Mouse (Mus musculus) bone marrow, adult 2 months (tissue): Measurements from ENCODE around the gene Olfml2a. TPM values are rescaled to one million over a fixed set of nuclear protein-coding genes. Genes with fewer than 3 reads are reported as not detected.

ENCODE experiments used
- H3K27ac ChIP-seq: fragments of 200-500 bp; 2 replicates; pipeline ENCODE4 v1.5.1; 2012; ENCODE audit warnings: low read depth, mild to moderate bottlenecking, control low read depth, inconsistent platforms, low read length; ENCODE audit not compliant: control insufficient read depth, poor library complexity, insufficient read depth
- H3K4me1 ChIP-seq: fragments of 200-500 bp; 2 replicates; pipeline ENCODE4 v1.6.1; 2011; ENCODE audit warnings: low read length; ENCODE audit not compliant: control insufficient read depth, insufficient read depth
- H3K4me3 ChIP-seq: fragments of 200-500 bp; replicated peaks from 2 replicates; pipeline ENCODE3; 2011; ENCODE audit warnings: mild to moderate bottlenecking, low read depth, low read length, control low read depth; ENCODE audit not compliant: control insufficient read depth
- CTCF ChIP-seq: fragments of 200-500 bp; IDR thresholded peaks from 2 replicates; pipeline ENCODE4 v1.5.1; 2011; ENCODE audit warnings: low read length, control low read depth; ENCODE audit not compliant: control insufficient read depth, insufficient read depth
- POLR2A ChIP-seq: fragments of 200-500 bp; IDR thresholded peaks from 2 replicates; pipeline ENCODE4 v1.6.1; 2011; ENCODE audit warnings: low read depth, mild to moderate bottlenecking, control low read depth, low read length, borderline replicate concordance; ENCODE audit not compliant: control insufficient read depth
- WGBS: fragments of 180-500 bp; shearing (Covaris S2); methylation state at CpG from one replicate; pipeline ENCODE4 v1.1.7; 2018; 5-methylcytosine and 5-hydroxymethylcytosine counted together
- polyA plus RNA-seq: library from polyadenylated mRNA; stranded (reverse); fragments of >200 nt; gene quantifications from 2 replicates; pipeline ENCODE4 v1.2.4, GENCODE M21; 2011; ENCODE audit warnings: low replicate concordance; ENCODE audit not compliant: missing spikeins, insufficient read depth, insufficient read length

Olfml2a gene
- polyA plus RNA-seq, 1 experiment: 1.9 TPM

DNA sequence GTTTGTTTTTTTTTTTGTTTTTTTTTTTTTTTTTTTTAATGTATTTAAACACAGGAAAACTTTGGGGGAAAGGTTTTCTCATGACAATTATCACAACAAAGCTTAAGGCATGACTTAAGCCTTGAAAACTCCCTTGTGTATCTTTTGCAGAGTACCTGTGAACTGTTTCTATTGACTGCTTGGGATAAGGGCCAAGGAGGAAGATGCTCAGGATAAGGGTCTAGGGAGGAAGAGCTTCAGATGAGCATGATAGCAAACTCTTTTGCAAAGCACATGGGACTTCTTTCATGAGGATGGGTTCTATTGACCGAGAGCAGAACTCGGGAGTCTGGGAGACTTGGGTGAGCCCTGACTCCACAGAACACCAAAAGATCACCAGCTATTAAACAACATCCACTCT lies 37.9 kb downstream of the Olfml2a start:
- Histone ChIP-seq H3K27ac (no peak overlapping the region), H3K4me1 (peaks cover 1% of the 10 kb centered on the region), H3K4me3 (no peak overlapping the region)
- TF ChIP-seq POLR2A (no peak), CTCF (no peak)
- 64% methylated on average over 2 of the region's 2 CpGs for WGBS

DNA sequence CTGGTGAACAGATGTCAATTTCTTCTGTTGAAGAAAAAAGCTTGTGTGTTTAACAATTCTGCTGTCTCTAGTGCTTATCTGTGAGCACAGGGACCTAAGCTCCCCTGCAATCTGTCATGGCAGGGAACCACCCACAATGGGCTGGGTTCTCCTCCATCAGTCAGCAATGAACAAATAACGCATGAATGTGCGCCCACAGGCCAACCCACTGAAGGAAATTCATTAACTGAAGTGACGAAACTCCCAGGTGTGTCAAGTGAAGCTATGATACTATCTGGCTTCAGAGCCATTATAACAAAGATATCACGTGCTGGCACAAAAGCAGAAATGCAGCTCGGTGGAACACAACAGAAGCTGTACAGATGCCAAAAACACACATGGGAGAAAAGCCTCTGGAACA lies 38.3 kb downstream of the Olfml2a start:
- no peak for TF ChIP-seq POLR2A
- no peak for TF ChIP-seq CTCF
- Histone ChIP-seq H3K27ac (no peak overlapping the region), H3K4me1 (peaks cover 1% of the 10 kb centered on the region), H3K4me3 (no peak overlapping the region)
- 54% methylated on average over 5 of the region's 5 CpGs for WGBS

DNA sequence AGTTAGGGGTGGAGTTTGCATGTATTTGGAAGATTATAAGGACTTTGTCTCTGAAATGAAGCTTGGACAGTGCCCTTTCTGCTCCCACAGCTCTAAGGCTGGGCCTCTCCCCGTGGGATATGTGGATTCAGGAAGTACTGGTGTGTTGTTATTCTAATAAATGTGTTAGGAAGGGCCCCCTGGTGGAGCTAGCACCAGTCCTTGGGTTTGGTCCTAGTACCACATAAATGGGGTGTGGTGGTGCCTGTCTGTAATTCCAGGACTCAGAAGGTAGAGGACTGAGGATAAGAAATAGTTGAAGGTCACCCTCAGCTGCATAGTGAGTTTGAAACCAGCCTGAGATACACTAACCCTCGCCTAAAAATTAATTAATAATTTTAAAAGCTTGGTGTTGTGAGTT lies 41.4 kb downstream of the Olfml2a start:
- H3K4me3 ChIP-seq: no peak overlapping the region
- H3K4me1 ChIP-seq: peaks cover 1% of the 10 kb centered on the region
- no peak for TF ChIP-seq CTCF
- no peak overlapping the region for H3K27ac ChIP-seq
- WGBS: 26% methylated on average over 2 of the region's 2 CpGs

DNA sequence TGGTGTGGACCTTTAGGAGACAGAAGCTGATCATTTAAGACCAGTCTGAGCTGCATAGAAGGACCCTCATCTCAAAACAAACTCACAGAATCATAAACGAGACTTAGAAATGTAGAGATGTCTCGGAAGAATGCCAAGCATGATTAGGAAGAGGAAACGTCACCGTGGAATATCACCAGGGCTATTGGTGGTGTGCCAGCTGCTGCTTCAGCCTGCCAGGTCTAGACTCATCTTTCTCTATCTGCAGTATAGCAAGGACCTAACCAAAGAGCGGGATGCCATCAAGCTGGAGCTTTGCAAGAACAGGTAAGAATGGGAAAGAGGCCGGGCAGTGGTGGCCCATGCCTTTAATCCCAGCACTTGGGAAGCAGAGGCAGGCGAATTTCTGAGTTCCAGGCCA lies 41.9 kb downstream of the Olfml2a start:
- Histone ChIP-seq H3K4me1 (peaks cover 1% of the 10 kb centered on the region), H3K4me3 (no peak overlapping the region), H3K27ac (no peak overlapping the region)
- 77% methylated on average over 7 of the region's 7 CpGs for WGBS
- TF ChIP-seq CTCF: no peak
- TF ChIP-seq POLR2A: no peak

DNA sequence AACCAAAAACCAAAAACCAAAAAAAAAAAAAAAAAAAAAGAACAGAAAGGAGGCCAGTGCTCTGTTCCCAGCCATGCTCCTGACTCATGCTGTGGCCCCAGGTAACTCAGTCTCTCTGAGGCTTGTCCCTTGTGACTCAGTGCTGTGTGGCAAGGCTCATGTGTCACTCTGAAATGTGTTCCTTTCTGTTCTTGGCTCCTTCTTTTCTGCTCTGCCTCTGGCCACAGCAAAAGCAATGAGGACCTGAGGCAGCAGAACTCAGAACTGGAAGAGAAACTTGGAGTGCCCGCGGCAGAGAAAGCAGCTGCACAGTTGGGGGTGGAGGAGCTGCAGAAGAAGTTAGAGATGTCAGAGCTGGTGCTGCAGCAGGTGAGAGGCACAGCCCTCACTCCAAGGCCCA lies 42.4 kb downstream of the Olfml2a start:
- 53% methylated on average over 2 of the region's 2 CpGs for WGBS
- Histone ChIP-seq H3K4me1 (peaks cover 1% of the 10 kb centered on the region), H3K4me3 (no peak overlapping the region), H3K27ac (no peak overlapping the region)
- TF ChIP-seq POLR2A: no peak
- TF ChIP-seq CTCF: no peak

DNA sequence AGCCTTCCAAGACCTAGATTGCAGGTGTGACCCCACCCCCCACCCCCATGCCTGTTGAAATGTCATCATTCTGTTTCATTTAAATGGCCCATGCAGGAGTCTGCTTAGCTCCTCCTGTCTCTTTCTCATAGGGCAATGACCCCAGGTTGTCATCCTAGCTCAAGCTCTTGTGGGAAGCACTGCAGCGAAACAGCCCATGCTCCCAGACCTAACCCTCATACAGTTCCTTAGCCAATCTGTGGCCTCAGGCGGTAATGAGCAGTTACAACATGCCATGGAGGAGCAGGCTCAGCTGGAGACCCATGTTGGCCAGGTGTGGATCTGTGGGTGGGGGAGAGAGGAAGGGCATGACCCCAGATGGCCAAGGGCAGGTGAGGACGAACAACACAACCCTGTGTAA lies 43.4 kb downstream of the Olfml2a start:
- Histone ChIP-seq H3K4me3 (no peak overlapping the region), H3K27ac (no peak overlapping the region), H3K4me1 (peaks cover 1% of the 10 kb centered on the region)
- WGBS: 80% methylated on average over 3 of the region's 3 CpGs
- no peak for TF ChIP-seq CTCF
- no peak for TF ChIP-seq POLR2A

DNA sequence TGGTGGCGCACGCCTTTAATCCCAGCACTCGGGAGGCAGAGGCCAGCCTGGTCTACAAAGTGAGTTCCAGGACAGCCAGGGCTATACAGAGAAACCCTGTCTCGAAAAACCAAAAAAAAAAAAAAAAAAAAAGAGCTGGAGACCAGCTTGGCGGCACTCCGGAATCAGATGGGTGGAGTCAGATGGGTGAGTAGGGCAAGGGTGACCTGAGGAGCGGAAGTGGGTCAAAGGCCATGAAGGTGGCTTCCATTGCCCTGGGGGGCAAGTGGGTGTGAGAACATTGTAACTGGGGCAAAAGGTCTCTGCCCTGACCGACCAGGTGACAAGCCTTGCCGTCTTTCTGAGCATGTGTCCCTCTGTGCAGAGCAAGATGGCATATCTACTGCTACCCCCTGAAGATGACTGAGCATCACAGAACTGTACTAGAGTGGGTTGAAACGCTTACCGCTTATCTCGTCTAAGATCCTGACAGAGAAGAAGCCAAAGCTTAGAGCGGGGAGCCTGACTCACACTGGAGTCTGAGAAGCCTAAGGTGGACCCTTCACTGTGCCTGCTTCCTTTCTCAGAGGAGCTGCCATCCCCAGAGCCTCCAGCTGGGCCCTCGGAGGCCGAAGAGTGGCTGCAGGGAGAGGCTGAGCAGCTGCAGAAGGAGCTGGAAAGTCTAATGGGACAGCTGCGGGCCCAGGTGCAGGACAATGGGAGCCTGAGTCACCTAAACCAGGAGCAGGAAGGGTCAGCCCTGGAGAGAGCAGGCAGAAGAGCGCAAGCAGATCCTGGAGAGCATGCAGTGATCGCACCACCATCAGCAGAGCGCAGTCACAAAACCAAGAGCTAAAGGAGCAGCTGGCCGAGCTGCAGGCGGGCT lies 44.4 kb downstream of the Olfml2a start:
- WGBS: 80% methylated on average over 21 of the region's 21 CpGs
- no peak overlapping the region for H3K4me3 ChIP-seq
- H3K4me1 ChIP-seq: no peaks in the 10 kb centered on the region
- no peak for TF ChIP-seq CTCF
- no peak for TF ChIP-seq POLR2A
- H3K27ac ChIP-seq: no peak overlapping the region

DNA sequence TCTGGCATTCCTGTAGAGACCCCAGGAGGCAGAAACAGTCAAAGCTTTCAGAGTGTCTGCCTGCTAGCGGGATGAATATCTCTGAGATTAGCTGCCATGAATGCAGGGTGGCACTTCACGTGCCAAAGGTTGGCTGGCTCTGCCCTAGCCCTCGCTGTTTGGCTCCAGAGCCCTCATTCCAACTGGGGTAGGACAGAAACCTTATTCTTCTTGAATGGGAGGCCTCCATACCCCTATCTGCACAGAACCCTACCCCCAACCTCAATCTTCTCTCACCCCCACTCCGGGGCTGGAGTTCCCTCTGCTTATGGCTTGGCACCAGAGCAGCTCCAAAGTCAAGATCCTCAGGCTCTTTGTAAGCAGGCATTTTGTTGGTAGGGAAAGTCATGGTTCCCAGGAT lies 46.1 kb downstream of the Olfml2a start:
- TF ChIP-seq POLR2A (no peak), CTCF (no peak)
- no peak overlapping the region for H3K27ac ChIP-seq
- 86% methylated on average over 4 of the region's 4 CpGs for WGBS
- H3K4me1 ChIP-seq: no peaks in the 10 kb centered on the region
- H3K4me3 ChIP-seq: no peak overlapping the region
